Mouse (Mus musculus) kidney, postnatal 36 days (tissue): ENCODE measurements around the gene Bscl2.
"Not testable (repeated sequence)": the region's sequence is repeated elsewhere in the genome, so short reads cannot be mapped to it uniquely, and the experiment has no call there.

ENCODE experiments used
- DNase-seq, 2 experiments: peaks; one replicate each; pipeline ENCODE4 v3.0.0; 2021 to 2022; ENCODE audit warnings: mixed read lengths in 2 of 2

Gene Bscl2

DNA sequence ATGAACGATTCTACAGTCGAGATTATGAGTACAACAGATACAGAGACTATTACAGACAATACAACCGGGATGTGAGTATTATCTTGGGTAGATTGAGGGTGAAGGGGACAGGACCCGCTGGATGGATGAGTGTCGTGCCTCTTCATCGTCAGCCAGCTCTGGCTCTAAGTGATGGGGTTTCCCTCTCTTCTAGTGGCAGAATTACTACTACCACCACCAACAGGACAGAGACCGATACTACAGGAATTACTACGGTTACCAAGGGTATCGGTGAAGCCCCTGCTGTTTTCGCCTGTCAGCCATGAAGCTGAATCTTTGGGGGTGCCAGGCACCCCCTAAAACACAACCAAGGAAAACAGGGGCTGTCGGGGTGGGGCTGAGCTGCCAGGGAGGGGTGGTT, 6.0 kb upstream of the Bscl2 start:
- DNase-seq = no peak

DNA sequence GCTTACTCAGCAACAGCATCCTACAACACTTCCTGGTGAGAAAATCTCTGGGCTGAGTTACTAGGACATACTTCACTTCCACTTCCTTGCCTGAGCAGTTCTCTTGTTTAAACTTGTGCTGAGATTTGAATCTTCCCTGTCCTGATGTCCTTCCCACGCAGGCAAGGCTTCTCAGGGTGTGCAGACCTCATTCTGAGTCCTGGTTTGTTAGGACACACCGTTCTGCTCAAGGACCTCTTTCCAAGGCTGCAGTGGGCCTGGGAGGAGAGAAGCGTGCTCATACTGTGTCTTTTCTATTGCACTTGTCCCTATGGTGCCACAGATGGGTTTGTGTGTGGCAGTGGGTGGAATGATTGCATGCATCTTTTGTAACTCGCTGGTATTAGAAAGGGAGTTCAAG, 4.3 kb upstream of the Bscl2 start:
- no peak for DNase-seq

DNA sequence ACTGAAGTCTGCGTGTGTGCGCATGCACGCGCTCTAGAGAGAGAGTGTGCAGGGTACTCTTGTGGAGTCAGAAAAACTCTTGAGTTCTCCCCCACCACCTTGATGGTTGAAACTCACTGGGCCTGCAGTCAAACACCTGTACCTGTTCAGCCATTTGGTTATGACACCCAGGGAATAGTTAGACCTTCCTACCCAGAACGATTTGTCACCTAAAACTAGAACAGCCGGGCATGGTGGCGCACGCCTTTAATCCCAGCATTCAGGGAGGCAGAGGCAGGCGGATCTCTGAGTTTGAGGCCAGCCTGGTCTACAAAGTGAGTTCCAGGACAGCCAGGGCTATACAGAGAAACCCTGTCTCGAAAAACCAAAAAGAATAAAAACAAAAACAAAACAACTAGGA, 940 bp upstream of the Bscl2 start:
- not testable (repeated sequence) for DNase-seq

DNA sequence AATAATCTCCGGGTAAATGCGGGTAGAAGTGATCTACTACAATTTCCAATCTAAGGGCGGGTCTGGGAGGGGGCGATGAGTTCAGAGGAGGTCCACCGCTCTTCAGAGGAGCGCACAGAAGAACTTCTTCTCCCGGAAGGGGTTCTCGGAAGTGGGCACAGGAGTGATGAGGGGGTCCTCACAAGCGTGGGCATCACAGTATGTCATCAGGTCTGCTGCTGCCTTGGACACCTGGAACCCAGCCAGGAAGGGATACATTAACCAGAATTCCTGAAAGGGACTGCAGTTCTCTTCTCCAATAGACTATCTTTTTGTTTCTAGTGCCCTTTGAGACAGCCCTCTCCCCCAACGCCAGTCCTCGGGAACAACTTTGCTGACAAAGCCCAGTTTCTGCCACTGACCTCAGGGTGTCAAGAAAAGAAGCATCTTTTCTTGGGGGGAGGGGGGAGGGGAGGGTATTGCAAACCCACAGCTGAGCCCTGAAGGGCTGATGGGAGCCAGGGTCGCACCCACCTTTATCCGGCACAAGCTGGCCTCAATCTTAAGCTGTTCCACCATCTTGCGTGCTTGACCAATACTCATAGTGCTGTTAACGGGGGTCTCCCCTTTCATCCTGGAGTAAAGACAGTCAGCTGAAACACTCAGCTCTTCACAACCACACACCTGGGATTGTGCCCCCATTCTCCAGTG, 919 bp downstream of the Bscl2 start:
- DNase-seq = peak; percentile 83 to 84

DNA sequence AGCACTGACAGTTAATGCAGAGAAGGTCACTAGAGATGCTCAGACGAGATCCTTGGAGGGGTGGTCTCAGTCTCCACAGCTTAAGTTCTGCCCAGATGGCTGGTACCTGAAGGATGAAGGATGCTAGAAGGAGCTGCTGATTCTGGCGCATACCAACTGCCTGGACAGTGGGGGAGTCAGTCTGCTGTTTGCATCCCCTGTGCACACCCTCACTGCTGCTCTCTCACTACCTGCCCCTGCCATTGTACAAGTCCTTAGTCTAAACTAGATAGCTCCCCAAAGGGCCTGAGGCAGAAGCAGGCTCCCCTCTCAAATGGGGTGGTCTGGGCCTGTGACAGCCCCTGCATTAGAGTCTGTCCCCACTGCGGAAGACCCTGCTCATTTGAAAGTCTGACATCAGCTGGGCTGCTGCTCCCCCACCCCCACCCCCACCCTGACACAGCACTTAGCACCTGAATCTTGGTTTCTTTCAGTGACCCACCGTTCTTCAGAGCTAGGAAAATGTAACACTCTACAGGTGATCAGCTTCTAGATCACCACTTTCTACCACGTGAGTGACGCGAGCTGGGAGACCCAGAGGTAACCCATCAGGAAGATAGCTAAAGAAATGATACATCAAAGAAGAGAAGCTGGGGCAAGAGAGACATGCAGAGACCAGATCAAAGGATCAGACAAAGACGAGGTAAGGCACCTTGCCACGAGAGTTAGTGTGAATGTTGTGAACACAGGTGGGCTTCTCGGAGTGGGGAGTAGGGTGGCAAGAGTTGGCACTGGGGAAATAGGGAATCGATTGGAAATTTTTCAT, 2.0 kb downstream of the Bscl2 start, which contains the start of gene Gng3:
Gng3 (minus strand) TSS at position 92 of the 805 bp plus-strand sequence.
- no peak for DNase-seq

DNA sequence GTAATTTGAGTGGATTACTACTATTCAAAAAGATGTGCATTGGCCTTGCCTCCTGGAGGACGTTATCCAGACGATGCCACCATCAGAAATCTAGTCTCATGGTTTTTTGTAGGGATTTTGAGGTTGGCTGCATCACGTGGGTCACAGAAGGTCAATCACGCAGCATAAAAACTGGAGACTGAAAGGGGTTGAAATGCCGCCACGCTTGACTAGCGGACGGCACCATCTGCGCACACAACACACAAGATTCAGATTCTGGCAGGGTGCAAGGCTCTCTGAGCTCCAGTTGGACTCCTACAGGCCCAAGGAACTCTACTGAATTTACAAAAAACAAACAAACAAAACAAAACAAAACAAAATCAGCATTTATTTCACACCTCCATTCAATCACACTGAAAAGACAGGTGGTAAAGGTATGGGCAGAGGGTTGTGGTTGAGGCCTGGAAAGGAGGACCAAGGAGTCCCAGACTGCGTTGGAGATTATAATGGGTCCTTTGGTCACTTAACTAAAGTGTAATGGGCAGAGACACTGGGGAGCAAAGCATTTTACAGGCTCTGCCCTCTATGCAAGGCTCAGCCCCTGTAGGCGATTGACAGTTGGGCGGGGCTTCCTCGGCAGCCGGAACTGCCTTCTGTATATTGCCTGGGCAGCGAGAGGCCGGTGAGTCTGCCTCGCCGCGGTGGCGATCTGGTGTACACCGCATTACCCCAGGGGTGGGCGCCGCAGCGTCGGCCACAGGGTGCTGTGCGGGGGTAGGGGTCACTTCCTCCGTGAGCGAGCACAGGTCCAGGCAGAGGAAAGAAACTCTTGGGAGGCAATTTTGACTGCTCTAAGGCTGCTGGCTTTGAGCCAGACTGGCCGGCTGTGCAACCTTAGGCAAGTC, 2.9 kb downstream of the Bscl2 start:
- DNase-seq = peak; percentile 86 to 91

DNA sequence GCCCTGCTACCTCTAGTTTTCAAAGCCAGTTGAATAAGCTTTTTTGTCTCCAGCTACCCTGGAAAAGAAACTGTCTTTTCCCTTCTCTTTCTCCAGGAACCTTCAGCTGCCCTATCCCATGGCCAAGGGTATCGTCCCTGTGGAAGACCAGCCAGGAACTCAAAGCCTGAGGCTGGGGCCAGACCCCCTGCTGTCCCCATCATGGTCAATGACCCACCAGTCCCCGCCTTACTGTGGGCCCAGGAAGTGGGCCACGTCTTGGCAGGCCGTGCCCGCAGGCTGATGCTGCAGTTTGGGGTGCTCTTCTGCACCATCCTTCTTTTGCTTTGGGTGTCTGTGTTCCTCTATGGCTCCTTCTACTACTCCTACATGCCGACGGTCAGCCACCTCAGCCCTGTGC, 3.7 kb downstream of the Bscl2 start:
- DNase-seq = no peak

DNA sequence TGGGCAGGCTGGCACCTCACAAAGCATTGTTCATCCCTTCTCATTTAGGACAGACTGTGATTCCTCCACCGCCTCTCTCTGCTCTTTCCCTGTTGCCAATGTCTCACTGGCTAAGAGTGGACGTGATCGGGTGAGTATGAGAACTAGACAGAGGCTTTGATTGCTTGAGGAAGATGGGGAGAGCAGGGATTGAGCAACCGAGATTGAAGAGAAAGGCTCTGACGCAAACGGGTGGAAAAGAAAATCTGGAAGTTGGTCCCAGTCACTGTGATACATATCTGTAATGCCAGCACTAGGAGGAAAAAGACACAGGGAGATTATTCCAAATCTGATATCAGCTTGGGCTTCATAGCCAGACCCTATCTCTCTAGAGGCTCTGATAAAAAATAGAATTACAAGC, 5.7 kb downstream of the Bscl2 start:
- no peak for DNase-seq

DNA sequence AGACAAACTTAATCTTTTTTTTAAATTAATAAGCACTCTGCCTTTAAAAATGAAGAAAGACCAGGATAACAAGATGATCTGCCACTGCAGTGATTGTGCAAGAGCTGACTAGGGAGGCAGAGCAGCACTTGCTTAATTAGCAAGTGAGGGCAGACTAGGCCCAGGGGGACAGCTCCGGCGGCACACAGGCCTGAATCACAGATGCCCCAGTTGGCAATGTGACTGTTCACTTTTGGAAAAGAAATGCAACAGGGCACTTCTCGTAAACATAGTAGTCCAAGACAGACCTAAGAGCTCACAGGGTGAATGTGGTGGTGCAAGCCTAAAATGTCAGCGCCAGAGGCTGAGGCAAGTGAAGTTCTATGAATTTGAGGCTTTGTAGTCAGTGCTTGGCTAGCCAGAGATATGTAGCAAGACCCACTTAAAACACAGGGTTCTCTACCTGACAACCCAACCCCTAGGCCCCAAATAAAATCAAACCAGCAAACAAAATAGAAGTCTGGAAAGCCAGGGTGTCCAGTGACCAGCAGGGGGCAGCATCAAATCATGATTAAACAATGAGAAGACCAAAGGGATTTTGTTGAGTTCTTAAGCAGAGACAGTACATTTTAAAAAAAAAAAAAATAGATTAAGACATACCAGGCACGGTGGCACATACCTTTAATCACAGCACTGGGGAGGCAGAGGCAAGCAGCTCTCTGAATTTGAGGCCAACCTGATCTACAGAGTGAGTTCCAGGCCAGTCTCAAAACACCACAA, 7.3 kb downstream of the Bscl2 start:
- peak; percentile 80 to 93 for DNase-seq

DNA sequence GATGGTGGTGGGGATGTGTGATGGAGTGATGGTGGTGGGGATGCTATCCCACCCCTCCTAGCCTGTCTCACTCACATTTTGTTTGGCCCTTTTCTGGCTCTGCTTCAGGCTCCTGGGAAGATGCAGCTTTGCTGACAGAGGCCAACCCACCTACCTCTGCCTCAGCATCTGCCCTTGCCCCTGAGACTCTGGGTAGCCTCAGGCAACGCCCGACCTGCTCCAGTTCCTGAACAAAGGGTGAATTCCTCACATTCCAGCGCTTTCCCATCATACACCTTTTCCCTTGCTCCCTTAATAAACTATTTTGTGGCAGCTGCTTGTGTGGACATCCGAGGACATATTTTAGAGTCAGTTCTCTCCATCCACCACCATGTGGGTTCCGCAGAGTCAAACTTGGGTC, 11.1 kb downstream of the Bscl2 start:
- no peak for DNase-seq

DNA sequence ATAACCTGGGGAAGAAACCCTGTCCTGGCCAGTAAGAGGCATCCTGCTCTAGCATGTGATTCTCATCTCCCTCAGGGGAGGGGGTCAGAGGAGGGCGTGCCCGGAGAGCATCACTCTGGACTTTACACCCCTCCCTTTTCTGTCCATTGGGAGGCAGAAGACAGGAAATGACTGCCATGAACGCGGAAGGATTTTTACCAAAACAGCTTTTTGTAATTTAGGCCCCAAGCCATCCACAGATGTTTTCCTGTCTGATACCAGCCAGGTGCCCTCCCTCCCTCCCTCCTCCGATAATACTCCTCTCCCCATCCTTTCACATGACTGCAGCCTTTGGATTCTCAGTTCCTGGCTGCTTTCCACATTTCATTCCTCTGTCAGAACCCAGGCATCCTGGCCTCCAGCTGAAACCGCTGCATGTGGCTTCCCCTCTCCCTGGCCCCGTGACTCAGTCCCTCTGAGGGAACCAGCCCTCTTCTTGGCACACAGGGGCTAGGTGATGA, 13.2 kb downstream of the Bscl2 start, which contains the start of gene Lrrn4cl:
Lrrn4cl (plus strand) TSS at position 367 of the 500 bp plus-strand sequence.
- DNase-seq = peak; percentile 28 to 30

DNA sequence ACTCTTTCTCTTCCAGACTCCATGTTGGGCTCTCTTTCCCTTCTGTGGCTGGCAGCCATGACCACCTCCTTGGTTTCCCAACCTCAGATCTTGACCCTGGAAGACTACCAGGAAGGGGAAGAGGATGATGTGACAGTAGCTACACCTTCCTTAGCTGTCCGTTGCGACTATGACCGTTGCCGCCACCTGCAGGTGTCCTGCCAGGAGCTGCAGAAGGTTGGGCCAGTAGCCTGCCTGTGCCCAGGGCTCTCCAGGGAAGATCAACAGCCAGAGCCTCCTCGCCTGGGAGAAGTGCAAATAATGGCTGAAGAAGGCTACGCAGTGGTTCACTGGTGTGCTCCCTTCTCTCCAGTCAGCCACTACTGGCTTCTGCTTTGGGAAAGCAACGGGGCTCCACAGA, 14.4 kb downstream of the Bscl2 start:
- peak in 1 of 2 experiments; percentile 25 for DNase-seq

DNA sequence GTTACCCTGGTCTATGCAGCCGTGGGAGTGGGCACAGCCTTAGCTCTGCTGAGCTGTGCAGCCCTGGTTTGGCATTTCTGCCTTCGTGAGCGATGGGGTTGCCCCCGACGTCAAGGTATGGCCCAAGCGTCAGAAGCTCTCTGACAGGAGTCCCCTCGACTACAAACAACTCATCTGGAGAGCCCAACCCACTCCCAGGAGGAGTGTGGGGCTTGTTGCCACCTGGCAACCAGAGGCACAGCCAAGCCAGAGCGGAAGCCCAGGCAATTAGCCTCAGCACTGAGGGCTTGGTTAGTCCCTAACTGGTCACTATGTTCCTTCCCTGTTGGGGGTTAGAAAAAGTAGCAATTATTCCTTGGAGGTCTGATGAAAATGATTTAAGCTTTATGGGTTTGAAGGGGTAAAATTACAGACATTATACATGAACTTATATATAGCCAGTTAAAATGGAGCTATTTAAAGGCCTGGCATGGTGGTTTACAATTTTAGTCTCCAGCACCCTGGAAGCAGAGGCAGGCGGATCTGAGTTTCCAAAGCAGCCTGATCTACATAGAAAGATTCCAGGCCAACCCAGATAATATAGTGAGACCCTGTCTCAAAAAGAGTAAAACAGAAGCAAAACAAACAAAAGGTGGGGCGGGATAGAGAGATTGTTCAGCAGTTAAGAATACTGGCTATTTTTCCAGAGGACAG, 15.1 kb downstream of the Bscl2 start:
- DNase-seq = no peak

DNA sequence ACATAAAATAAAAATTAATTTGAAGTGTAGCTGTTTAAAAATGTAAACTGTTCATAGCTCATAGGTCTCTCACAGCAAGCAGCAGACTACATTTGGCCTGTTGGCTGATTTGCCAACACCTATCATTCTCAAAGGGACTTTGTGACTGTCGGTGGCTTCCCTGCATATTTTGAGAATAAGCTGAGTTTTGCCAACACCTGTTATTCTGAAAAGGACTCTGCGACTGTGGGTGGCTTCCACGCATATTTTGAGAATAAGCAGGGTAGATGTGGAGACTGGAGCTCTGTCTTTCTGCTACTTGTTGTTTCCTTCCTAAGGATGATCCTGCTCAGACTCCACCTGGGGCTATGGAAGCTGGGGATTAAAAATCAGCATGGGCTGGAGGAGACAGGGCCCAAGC, 15.8 kb downstream of the Bscl2 start:
- no peak for DNase-seq

DNA sequence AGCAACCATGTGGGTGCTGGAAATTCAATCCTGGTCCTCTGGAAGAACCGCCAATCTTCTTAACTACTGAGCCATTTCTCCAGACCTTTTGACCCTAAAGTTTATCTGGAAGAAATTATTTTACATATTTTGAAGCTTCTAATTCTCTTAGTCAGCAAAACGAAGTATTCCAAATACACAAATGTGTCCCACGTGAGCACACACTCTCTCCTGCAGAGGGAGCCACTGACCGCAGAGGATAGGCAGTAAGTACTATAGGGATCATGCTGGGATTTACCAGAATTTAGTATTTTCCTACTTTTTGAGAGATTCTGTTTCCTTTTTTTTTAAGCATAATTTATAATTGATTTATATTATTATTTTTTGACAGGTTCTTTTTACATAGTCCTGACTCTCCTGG, 20.4 kb downstream of the Bscl2 start:
- peak; percentile 56 to 86 for DNase-seq

DNA sequence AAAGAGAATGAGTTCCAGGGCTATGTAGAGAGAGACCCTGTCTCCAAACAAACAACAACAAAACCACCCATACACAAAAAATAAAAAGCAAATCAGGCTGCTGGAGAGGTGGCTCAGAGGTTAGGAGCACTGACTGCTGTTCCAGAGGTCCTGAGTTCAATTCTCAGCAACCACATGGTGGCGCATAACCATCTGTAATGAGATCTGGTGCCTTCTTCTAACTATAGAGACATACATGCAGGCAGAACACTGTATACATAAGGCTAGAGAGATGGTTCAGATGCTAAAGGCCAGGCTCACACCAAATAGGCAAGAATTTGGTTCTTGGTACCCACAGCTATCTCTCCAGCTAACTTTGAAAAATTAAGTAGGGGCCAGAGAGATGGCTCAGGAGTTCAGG, 21.8 kb downstream of the Bscl2 start:
- peak in 1 of 2 experiments; percentile 63 for DNase-seq

DNA sequence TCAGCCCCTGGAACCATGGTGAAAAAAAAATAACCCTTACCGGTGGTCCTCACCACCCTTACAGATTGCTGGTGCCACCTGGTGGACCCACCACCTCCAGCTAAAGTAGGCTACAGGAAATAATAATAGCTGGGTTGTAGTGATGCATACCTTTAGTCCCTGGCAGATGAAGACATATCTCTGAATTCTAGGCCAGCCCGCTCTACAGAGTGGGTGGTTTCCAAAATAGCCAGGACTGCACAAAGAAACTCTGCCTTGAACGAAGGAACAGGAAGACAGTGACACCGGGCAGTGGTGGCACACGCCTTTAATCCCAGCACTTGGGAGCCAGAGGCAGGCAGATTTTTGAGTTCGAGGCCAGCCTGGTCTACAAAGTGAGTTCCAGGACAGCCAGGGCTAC, 27.0 kb downstream of the Bscl2 start:
- DNase-seq = no peak

DNA sequence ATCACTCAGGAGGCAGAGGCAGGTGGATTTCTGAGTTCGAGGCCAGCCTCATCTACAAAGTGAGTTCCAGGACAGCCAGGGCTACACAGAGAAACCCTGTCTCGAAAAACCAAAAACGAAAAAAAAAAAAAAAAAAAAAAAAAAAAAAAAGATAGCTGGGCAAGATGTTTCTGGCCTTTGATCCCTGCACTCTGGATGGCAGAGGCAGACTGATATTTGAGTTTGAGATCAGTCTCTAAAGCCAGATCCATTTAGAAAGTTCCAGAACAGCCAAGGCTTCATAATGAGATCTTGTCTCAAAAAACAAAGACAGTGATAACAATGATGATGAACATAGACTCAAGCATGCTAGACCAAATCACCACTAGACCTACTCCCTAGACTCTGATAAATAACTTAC, 33.1 kb downstream of the Bscl2 start:
- DNase-seq = not testable (repeated sequence)

DNA sequence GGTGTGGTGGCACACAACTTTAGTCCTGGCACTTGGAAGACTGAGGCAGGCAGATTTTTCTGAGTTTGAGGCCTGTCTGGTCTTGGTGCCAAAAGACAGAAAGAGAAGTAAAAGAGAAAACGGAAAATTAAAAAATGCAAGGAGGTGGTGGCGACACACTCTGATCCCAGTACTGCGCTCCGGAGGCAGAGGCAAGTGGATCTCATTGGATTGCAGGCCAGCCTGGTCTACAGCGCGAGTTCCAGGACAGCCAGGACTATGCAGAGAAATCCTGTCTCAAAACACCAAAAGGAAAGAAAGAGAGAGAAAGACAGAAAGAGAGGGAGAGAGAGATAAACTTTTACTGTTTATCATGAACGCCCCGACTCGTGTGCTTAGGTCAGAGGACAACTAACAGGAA, 33.6 kb downstream of the Bscl2 start:
- DNase-seq = no peak

DNA sequence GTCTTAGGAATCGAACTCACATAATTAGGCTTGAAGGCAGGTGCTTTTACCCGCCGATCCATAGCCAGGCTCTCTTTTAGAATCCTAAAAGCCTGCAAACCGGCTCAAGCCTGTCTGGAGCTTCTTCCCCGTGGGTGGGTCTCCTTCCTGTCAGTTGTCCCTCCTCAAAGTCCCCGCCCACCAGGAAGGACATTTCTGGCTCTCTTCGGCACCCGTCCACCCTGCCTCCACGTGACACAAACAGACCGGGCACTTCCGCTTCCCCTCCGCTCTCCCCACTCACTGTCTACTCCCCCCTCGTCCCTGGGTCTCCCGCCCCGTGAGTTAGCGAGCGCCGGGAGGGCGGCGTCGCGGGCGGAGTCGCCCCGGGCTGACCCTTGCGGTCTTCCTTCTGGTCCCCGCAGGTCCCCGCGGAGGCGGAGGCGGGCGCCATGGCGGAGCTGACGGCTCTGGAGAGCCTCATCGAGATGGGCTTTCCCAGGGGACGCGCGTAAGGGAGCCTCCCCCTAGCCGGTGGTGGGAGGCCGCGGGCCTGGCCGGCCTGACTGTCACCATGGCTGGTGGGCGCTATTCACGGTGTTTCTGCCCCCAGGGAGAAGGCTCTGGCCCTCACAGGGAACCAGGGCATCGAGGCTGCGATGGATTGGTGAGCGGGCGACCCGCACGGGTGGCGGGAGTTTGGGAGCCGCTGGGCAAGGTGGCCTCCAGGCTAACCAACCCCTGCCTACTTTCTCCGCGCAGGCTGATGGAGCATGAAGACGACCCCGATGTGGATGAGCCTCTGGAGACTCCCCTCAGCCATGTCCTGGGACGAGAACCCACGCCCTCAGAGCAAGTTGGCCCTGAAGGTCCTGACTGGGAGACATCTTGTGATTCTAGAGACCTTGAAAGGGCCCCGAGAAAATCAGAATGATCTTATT, 34.3 kb downstream of the Bscl2 start, which contains the start of gene Ubxn1:
Ubxn1 (plus strand) TSS at position 230 of the 920 bp plus-strand sequence.
- DNase-seq = peak; percentile 97 to 98
